Mouse (Mus musculus): ENCODE measurements at regions not wholly inside any gene's neighbourhood (a gene's known extent, or its start where the extent isn't known, plus 50 kb on each side); places are given as distances from the start of the nearest gene placed in this dataset.

- no peak for TF ChIP-seq POLR2A (IDR thresholded peaks at IDR 0.05; ENCODE audit: insufficient read depth, low read depth, low read length)
- no peak for TF ChIP-seq CTCF (IDR thresholded peaks at IDR 0.05)
- TF ChIP-seq EP300 (IDR thresholded peaks at IDR 0.05; ENCODE audit: insufficient read depth, low read depth, low read length): no peak
Measured at GRCm38 (mm10) chr1:137017642-137018041, 57.4 kb upstream of the Nr5a2 start.
